Mouse (Mus musculus): ENCODE results near the gene Mrtfa. TPM values are rescaled to one million over a fixed set of nuclear protein-coding genes. Genes with fewer than 3 reads are reported as not detected.
A peak's percentile ranks its signal among the peaks of the same experiment; 100 is the strongest.

Mrtfa gene
- polyA plus RNA-seq, 1 experiment from 2014 or later: 13.5 TPM

DNA sequence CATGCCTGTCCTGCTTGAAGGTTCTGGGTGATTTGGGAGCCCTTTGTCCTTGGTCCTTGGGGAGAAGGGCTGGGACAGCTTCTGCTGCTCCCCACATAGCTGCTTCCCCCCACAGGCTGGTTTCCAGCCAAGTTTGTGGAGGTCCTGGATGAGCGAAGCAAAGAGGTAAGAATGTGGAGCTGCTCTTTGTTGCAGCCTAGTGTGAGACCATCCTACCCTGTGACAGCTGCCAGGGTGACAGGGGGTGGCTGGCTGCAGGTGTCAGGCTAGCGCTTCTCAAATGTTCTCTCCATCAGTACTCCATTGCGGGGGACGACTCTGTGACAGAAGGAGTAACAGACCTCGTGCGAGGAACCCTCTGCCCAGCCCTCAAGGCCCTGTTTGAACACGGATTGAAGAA, 180.4 kb downstream of the Mrtfa start:
- 88% methylated on average over 7 of the region's 7 CpGs for WGBS
- no peaks in the 10 kb centered on the region for H3K9me3 ChIP-seq (ENCODE audit: low read length)
- DNase-seq (ENCODE audit: low spot score) (no peak), ATAC-seq (no peak)
- peaks cover 21% of the 10 kb centered on the region; the same call in 1 of the 2 replicates for H3K36me3 ChIP-seq (ENCODE audit: insufficient read depth, low read length)
- TF ChIP-seq CTCF (IDR thresholded peaks at IDR 0.05) (no peak), EP300 (IDR thresholded peaks at IDR 0.05) (no peak)
- no peaks in the 10 kb centered on the region for H3K27me3 ChIP-seq (replicated peaks; ENCODE audit: insufficient read depth, low read length)
- H3K9ac ChIP-seq (replicated peaks; ENCODE audit: low read depth): no peak overlapping the region
- no peaks in the 10 kb centered on the region for H3K4me1 ChIP-seq (ENCODE audit: insufficient read depth, low read depth, low read length)
- no peak overlapping the region for H3K4me3 ChIP-seq (ENCODE audit: low read depth, low read length)
- H3K4me2 ChIP-seq (replicated peaks; ENCODE audit: low read depth, low read length): no peak overlapping the region
- H3K27ac ChIP-seq (ENCODE audit: low read length): no peak overlapping the region

- H3K4me2 ChIP-seq (replicated peaks; ENCODE audit: low read depth, low read length): no peak overlapping the region
- TF ChIP-seq EP300 (IDR thresholded peaks at IDR 0.05) (no peak), CTCF (IDR thresholded peaks at IDR 0.05) (peak; percentile 67)
- peak; percentile 37; the same call in 1 of the 2 replicates for ATAC-seq
Observed at GRCm38 (mm10) chr15:81008689-81009123, 181.9 kb downstream of the Mrtfa start.

GRCm38 (mm10) chr15:81007905-81008304, 182.7 kb downstream of the Mrtfa start:
- no peak overlapping the region for H3K4me3 ChIP-seq (ENCODE audit: low read depth, low read length)
- H3K4me2 ChIP-seq (replicated peaks; ENCODE audit: low read depth, low read length): no peak overlapping the region
- H3K9me3 ChIP-seq (ENCODE audit: low read length): no peaks in the 10 kb centered on the region
- no peak overlapping the region for H3K9ac ChIP-seq (replicated peaks; ENCODE audit: low read depth)
- H3K27me3 ChIP-seq (replicated peaks; ENCODE audit: insufficient read depth, low read length): no peaks in the 10 kb centered on the region
- H3K27ac ChIP-seq (ENCODE audit: low read length): no peak overlapping the region
- DNase-seq (ENCODE audit: low spot score) (no peak), ATAC-seq (no peak)
- H3K4me1 ChIP-seq (ENCODE audit: insufficient read depth, low read depth, low read length): no peaks in the 10 kb centered on the region
- 90% methylated on average over 8 of the region's 8 CpGs for WGBS
- 0 out of 2 replicates have a peak, but pooled peaks cover 6% of the 10 kb centered on the region for H3K36me3 ChIP-seq (ENCODE audit: insufficient read depth, low read length)
- no peak for TF ChIP-seq EP300 (IDR thresholded peaks at IDR 0.05)
- no peak for TF ChIP-seq CTCF (IDR thresholded peaks at IDR 0.05)

More at GRCm38 (mm10) chr15:81008689-81009123, 181.9 kb downstream of the Mrtfa start:
- H3K27ac ChIP-seq (ENCODE audit: low read length): no peak overlapping the region
- no peak overlapping the region for H3K4me3 ChIP-seq (ENCODE audit: low read depth, low read length)
- no peaks in the 10 kb centered on the region for H3K9me3 ChIP-seq (ENCODE audit: low read length)
- no peaks in the 10 kb centered on the region for H3K4me1 ChIP-seq (ENCODE audit: insufficient read depth, low read depth, low read length)
- no peak overlapping the region for H3K9ac ChIP-seq (replicated peaks; ENCODE audit: low read depth)
- 62% methylated on average over 10 of the region's 10 CpGs for WGBS
- no peaks in the 10 kb centered on the region for H3K27me3 ChIP-seq (replicated peaks; ENCODE audit: insufficient read depth, low read length)
- peak; percentile 57 for DNase-seq (ENCODE audit: low spot score)
- H3K36me3 ChIP-seq (ENCODE audit: insufficient read depth, low read length): peaks cover 14% of the 10 kb centered on the region; the same call in 1 of the 2 replicates

DNA sequence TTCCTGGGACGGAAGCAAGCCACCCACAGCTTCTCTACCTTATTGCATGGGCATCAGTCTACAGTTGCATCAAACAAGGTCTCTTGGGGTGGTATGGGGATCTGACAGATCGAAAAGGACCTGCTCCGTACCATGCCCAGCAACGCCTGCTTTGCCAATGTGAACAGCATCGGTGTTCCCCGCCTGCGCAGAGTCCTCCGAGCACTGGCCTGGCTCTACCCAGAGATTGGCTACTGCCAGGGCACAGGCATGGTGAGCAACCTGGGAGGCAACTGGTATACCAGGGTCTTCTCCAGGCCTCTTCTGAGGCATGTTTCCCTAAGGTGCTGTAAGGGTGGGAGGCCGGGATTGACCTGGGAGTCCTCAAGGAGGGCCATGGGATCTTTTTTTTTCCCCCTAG, 183.2 kb downstream of the Mrtfa start:
- no peak for TF ChIP-seq CTCF (IDR thresholded peaks at IDR 0.05)
- TF ChIP-seq EP300 (IDR thresholded peaks at IDR 0.05): no peak
- ATAC-seq: no peak
- no peak overlapping the region for H3K9ac ChIP-seq (replicated peaks; ENCODE audit: low read depth)
- H3K4me2 ChIP-seq (replicated peaks; ENCODE audit: low read depth, low read length): no peak overlapping the region
- no peaks in the 10 kb centered on the region for H3K4me1 ChIP-seq (ENCODE audit: insufficient read depth, low read depth, low read length)
- no peaks in the 10 kb centered on the region for H3K27me3 ChIP-seq (replicated peaks; ENCODE audit: insufficient read depth, low read length)
- 95% methylated on average over 9 of the region's 9 CpGs for WGBS
- no peak overlapping the region for H3K4me3 ChIP-seq (ENCODE audit: low read depth, low read length)
- DNase-seq (ENCODE audit: low spot score): no peak
- no peaks in the 10 kb centered on the region for H3K9me3 ChIP-seq (ENCODE audit: low read length)
- H3K36me3 ChIP-seq (ENCODE audit: insufficient read depth, low read length): 0 out of 2 replicates have a peak, but pooled peaks cover 5% of the 10 kb centered on the region
- no peak overlapping the region for H3K27ac ChIP-seq (ENCODE audit: low read length)

DNA sequence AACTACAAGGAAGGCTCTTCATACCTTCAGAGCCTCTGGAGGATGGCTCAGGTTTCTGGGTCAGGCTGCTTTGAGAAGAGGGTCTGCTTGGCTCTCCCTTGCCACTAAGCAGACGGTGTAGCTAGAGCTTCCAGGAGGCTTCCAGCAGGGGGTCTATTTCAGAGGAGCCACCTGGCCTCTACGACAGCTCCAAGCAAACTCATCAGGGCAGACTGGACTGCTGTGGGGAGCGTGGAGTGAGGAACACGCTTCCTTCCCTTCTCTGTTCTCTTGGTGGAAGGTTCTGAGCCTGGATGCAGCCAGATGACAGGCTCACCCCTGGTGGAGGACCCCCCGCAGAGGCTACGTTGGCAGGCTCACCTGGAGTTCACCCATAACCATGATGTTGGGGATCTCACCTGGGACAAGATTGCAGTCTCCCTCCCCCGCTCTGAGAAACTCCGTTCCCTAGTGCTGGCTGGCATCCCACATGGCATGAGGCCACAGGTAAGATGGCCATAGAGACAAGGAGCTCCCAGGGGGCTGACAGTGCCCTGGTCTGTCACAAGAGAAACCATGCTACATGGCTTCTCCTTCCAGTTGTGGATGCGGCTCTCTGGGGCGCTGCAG, 184.3 kb downstream of the Mrtfa start:
- no peaks in the 10 kb centered on the region for H3K9me3 ChIP-seq (ENCODE audit: low read length)
- DNase-seq (ENCODE audit: low spot score): no peak
- no peak overlapping the region for H3K4me3 ChIP-seq (ENCODE audit: low read depth, low read length)
- WGBS: 84% methylated on average over 10 of the region's 10 CpGs
- TF ChIP-seq EP300 (IDR thresholded peaks at IDR 0.05) (no peak), CTCF (IDR thresholded peaks at IDR 0.05) (no peak)
- no peak for ATAC-seq
- H3K9ac ChIP-seq (replicated peaks; ENCODE audit: low read depth): no peak overlapping the region
- no peaks in the 10 kb centered on the region for H3K4me1 ChIP-seq (ENCODE audit: insufficient read depth, low read depth, low read length)
- H3K36me3 ChIP-seq (ENCODE audit: insufficient read depth, low read length): 0 out of 2 replicates have a peak, but pooled peaks cover 5% of the 10 kb centered on the region
- no peak overlapping the region for H3K27ac ChIP-seq (ENCODE audit: low read length)
- no peaks in the 10 kb centered on the region for H3K27me3 ChIP-seq (replicated peaks; ENCODE audit: insufficient read depth, low read length)
- H3K4me2 ChIP-seq (replicated peaks; ENCODE audit: low read depth, low read length): no peak overlapping the region

- ATAC-seq: peak; percentile 25; the same call in 1 of the 2 replicates
- 4% methylated on average over 2 of the region's 4 CpGs for WGBS
- no peaks in the 10 kb centered on the region for H3K9me3 ChIP-seq (ENCODE audit: low read length)
Observed at GRCm38 (mm10) chr15:81000419-81001138, 190.0 kb downstream of the Mrtfa start.

More at GRCm38 (mm10) chr15:81000419-81001138, 190.0 kb downstream of the Mrtfa start:
- H3K36me3 ChIP-seq (ENCODE audit: insufficient read depth, low read length): no peaks in the 10 kb centered on the region
- H3K27me3 ChIP-seq (replicated peaks; ENCODE audit: insufficient read depth, low read length): no peaks in the 10 kb centered on the region
- H3K27ac ChIP-seq (ENCODE audit: low read length): peak overlapping the region; percentile 26; the same call in 1 of the 2 replicates
- no peak overlapping the region for H3K4me2 ChIP-seq (replicated peaks; ENCODE audit: low read depth, low read length)
- no peak overlapping the region for H3K9ac ChIP-seq (replicated peaks; ENCODE audit: low read depth)
- H3K4me3 ChIP-seq (ENCODE audit: low read depth, low read length): no peak overlapping the region
- H3K4me1 ChIP-seq (ENCODE audit: insufficient read depth, low read depth, low read length): 0 out of 2 replicates have a peak, but pooled peaks cover 5% of the 10 kb centered on the region
- DNase-seq (ENCODE audit: low spot score): peak; percentile 33
- TF ChIP-seq EP300 (IDR thresholded peaks at IDR 0.05) (no peak), CTCF (IDR thresholded peaks at IDR 0.05) (no peak)

Data from lung, postnatal 0 days (tissue).